Mouse (Mus musculus) CH12.LX (cell line): Measurements from ENCODE around the gene Fam198a.

Source experiments
- BHLHE40 ChIP-seq: IDR thresholded peaks from 2 replicates; pipeline ENCODE4 v1.6.1; 2011; ENCODE audit warnings: mild to moderate bottlenecking, low read depth, low read length, improper control_type of control experiment
- CTCF ChIP-seq, 2 experiments: IDR thresholded peaks in 1 of 2; conservative IDR thresholded peaks in 1 of 2; 2 replicates each; pipeline ENCODE4 v1.5.1; 2011 to 2012; ENCODE audit warnings: low read depth in 2 of 2, low read length in 2 of 2, improper control_type of control experiment in 1 of 2, inconsistent platforms in 1 of 2, mild to moderate bottlenecking in 1 of 2, moderate library complexity in 1 of 2
- NELFE ChIP-seq: IDR thresholded peaks from 2 replicates; pipeline ENCODE4 v1.6.1; 2011; ENCODE audit warnings: low read depth, low read length, improper control_type of control experiment
- NRF1 ChIP-seq: IDR thresholded peaks from 2 replicates; pipeline ENCODE4 v1.6.1; 2014; ENCODE audit warnings: low read depth, mild to moderate bottlenecking, inconsistent platforms, low read length, improper control_type of control experiment, moderate library complexity
- PAX5 ChIP-seq: IDR thresholded peaks from 2 replicates; pipeline ENCODE4 v1.6.1; 2012; ENCODE audit warnings: low read length, inconsistent platforms, mixed read lengths
- POLR2A ChIP-seq: IDR thresholded peaks from 2 replicates; pipeline ENCODE4 v1.6.1; 2011; ENCODE audit warnings: low read depth, mild to moderate bottlenecking, improper control_type of control experiment, low read length
- RCOR1 ChIP-seq: conservative IDR thresholded peaks from 2 replicates; pipeline ENCODE4 v1.6.1; 2012; ENCODE audit warnings: low read depth, mild to moderate bottlenecking, inconsistent platforms, low read length, improper control_type of control experiment
- UBTF ChIP-seq: IDR thresholded peaks from 2 replicates; pipeline ENCODE4 v1.6.1; 2012; ENCODE audit warnings: low read depth, mild to moderate bottlenecking, inconsistent platforms, low read length, improper control_type of control experiment, moderate library complexity
- USF1 ChIP-seq: IDR thresholded peaks from 2 replicates; pipeline ENCODE4 v1.6.1; 2014; ENCODE audit warnings: low read depth, mild to moderate bottlenecking, inconsistent platforms, low read length, improper control_type of control experiment

GRCm38 (mm10) chr9:121903476-121904305 lies 47.1 kb upstream of the Fam198a start:
- TF ChIP-seq CTCF (conservative IDR thresholded peaks at IDR 0.05 in 1 of 2, IDR thresholded peaks at IDR 0.05 in 1 of 2; ENCODE audit: low read depth in 2 of 2, low read length in 2 of 2) (no peak), NRF1 (no peak), UBTF (no peak), PAX5 (no peak), USF1 (no peak), NELFE (no peak), POLR2A (no peak), BHLHE40 (peak; percentile 99), RCOR1 (peak; percentile 48; the same call in 1 of the 2 replicates)
